Mouse (Mus musculus): ENCODE measurements at regions not wholly inside any gene's neighbourhood (a gene's known extent, or its start where the extent isn't known, plus 50 kb on each side); places are given as distances from the start of the nearest gene placed in this dataset.
A peak's percentile ranks its signal among the peaks of the same experiment; 100 is the strongest.

- DNase-seq = no peak
Measured at GRCm38 (mm10) chr10:117940441-117941265, 94.8 kb upstream of the Rap1b start.

- no peak for DNase-seq
Measured at GRCm38 (mm10) chr10:117941266-117941651, 95.4 kb upstream of the Rap1b start.

GRCm38 (mm10) chr10:117943702-117944307 lies 98.0 kb upstream of the Rap1b start:
- no peak for DNase-seq

- DNase-seq = no peak
Measured at GRCm38 (mm10) chr10:117947191-117947590, 101.4 kb upstream of the Rap1b start.

- peak in 1 of 2 experiments; percentile 38 for DNase-seq
Measured at GRCm38 (mm10) chr10:117947911-117948310, 102.1 kb upstream of the Rap1b start.

- DNase-seq = peak; percentile 27 to 58
Measured at GRCm38 (mm10) chr10:117952116-117953025, 106.5 kb upstream of the Rap1b start.

- peak; percentile 33 to 55 for DNase-seq
Measured at GRCm38 (mm10) chr10:117953026-117953711, 107.3 kb upstream of the Rap1b start.

GRCm38 (mm10) chr10:117956174-117956950 lies 110.5 kb upstream of the Rap1b start:
- DNase-seq = no peak

GRCm38 (mm10) chr10:117974706-117975105 lies 128.9 kb upstream of the Rap1b start:
- DNase-seq = no peak

- no peak for DNase-seq
Measured at GRCm38 (mm10) chr10:117975467-117975866, 129.6 kb upstream of the Rap1b start.

- DNase-seq = no peak
Measured at GRCm38 (mm10) chr10:117979091-117979490, 133.3 kb upstream of the Rap1b start.

- no peak for DNase-seq
Measured at GRCm38 (mm10) chr10:117982611-117983210, 136.9 kb upstream of the Rap1b start.

GRCm38 (mm10) chr10:117983271-117983670 lies 137.4 kb upstream of the Rap1b start:
- DNase-seq = no peak

- no peak for DNase-seq
Measured at GRCm38 (mm10) chr10:117984784-117985602, 139.2 kb upstream of the Rap1b start.

GRCm38 (mm10) chr10:117987620-117988019 lies 141.8 kb upstream of the Rap1b start:
- DNase-seq = no peak

- DNase-seq = no peak
Measured at GRCm38 (mm10) chr10:117988076-117988475, 142.2 kb upstream of the Rap1b start.

- no peak for DNase-seq
Measured at GRCm38 (mm10) chr10:117991176-117991575, 145.3 kb upstream of the Rap1b start.

- no peak for DNase-seq
Measured at GRCm38 (mm10) chr10:117992317-117992716, 146.5 kb upstream of the Rap1b start.

- no peak for DNase-seq
Measured at GRCm38 (mm10) chr10:117993809-117994208, 147.8 kb upstream of the Mdm1 start.

GRCm38 (mm10) chr10:117994768-117995167 lies 146.8 kb upstream of the Mdm1 start:
- DNase-seq = no peak

All from thymus, adult 18-20 months (tissue).